Mouse (Mus musculus): ENCODE data around the gene Mrps34.

DNA sequence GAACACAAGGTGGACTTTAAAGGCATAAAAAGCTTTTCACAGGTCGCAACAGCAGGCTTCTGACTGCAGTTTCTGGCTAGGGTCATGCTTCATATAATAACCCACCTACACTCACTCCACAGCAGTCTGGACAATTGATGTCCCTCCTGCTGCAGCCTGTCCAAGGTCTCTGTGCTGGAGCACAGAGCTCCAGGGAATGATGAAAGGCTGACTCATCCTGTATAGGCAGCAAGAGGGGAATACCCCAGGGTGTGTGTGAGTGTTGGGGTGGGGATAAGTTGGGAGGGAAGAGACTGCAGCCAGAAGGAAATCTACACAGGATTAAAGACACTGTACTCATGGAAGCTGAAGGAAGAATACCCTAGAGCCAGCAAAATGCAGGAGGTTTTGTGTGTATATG lies 34.6 kb downstream of the Mrps34 start:
- TF ChIP-seq USF1 (IDR thresholded peaks at IDR 0.05; ENCODE audit: low read depth, low read length) (no peak), USF2 (conservative IDR thresholded peaks at IDR 0.05; ENCODE audit: low read depth, low read length) (no peak), POLR2A (IDR thresholded peaks at IDR 0.05; ENCODE audit: low read depth, low read length) (no peak), CTCF (conservative IDR thresholded peaks at IDR 0.05 in 1 of 2, IDR thresholded peaks at IDR 0.05 in 1 of 2; ENCODE audit: low read depth in 2 of 2, low read length in 2 of 2) (no peak), RCOR1 (conservative IDR thresholded peaks at IDR 0.05; ENCODE audit: low read depth, low read length) (no peak), ELF1 (IDR thresholded peaks at IDR 0.05; ENCODE audit: low read depth, low read length) (no peak), EP300 (IDR thresholded peaks at IDR 0.05; ENCODE audit: low read length) (no peak), MEF2A (IDR thresholded peaks at IDR 0.05; ENCODE audit: borderline replicate concordance, low read depth, low read length) (no peak), HCFC1 (IDR thresholded peaks at IDR 0.05; ENCODE audit: low read depth, low read length) (no peak), MAX (IDR thresholded peaks at IDR 0.05; ENCODE audit: low read length) (no peak)
